8 mouse cellular contexts compared by ENCODE assay signal in the genomic region with DNA sequence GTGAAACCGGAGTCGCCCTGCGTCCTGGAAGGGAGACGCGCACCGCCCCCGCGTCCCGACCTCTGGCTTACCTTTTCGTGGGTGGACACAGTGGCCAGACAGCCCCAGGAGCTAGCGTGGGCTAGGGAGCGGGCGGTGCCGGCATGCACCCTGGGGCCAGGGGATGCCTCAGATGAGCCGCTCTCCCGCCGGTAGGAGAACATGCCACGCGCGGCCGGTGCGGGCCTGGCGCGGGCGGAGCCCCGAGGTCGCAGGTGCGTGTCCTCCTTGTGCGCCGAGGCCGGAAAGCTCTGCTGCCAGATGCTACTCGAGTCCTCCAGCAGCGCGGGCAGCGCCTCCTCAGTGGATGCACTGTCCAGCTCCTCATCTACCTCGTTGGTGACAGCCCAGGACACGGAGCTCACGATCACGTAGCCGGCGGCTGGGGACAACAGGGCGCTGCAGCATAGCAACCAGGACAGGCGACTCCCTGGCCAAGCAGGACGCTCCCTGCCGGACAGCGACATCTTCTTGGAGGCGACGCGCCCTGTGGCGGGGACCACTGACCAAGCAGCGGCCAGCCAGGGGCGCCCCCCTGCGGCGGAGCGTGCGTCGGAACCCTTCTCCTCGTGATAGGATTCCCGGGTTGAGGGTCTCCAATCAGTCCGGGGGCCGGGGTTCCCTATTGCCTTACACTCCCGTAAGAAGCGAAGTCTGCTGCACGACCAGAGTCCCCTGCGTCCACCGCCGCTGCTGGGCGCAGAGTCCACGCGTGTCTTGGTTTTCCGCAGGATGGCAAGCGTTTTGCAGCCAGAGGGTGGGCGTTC. TPM values are rescaled to one million over a fixed set of nuclear protein-coding genes. Genes with fewer than 3 reads are reported as not detected.
DNase-seq lines count a peak whose midpoint lies in the region; ATAC-seq lines count a peak whose summit lies in the region.

No protein-coding gene starts in this region.

- peak; percentile 83 for ATAC-seq in intestine, embryonic 14.5 days (replicated peaks; ENCODE audit: low FRiP score, low TSS enrichment, low read depth)

- DNase-seq in adrenal gland, postnatal 14 days = peak; percentile 89
- DNase-seq in embryo, embryonic 11 days = peak; percentile 89
- peak; percentile 45 to 47 for DNase-seq in gastrocnemius, postnatal 36 days
- peak; percentile 88 for DNase-seq in intestine, embryonic 14.5 days (ENCODE audit: low spot score)
- DNase-seq in left cerebral cortex, adult 8-10 months (ENCODE audit: low spot score in 2 of 2) = peak; percentile 64 to 78
- peak; percentile 47 for DNase-seq in lung, postnatal 36 days
- DNase-seq in ovary, postnatal 36 days (ENCODE audit: low spot score) = peak; percentile 67
- DNase-seq in urinary bladder, postnatal 25 days (ENCODE audit: low spot score) = peak; percentile 33

- peak overlapping the region; percentile 17; the same call in 1 of the 2 replicates for H3K9ac ChIP-seq in intestine, embryonic 14.5 days (ENCODE audit: low read length)

- H3K9me3 ChIP-seq in intestine, embryonic 14.5 days (ENCODE audit: control insufficient read depth, low read length) = no peaks in the 10 kb centered on the region

- WGBS in intestine, embryonic 14.5 days = 1% methylated on average over 69 of the region's 73 CpGs

- intact Hi-C loops in gastrocnemius, postnatal 36 days (cut with DNase I) = loop anchor here (5.0 kb wide), 1 partner anchor 38 kb away; no protein-coding TSS in a partner anchor

- H3K36me3 ChIP-seq in intestine, embryonic 14.5 days (ENCODE audit: control insufficient read depth, insufficient read depth, low read length) = no peaks in the 10 kb centered on the region

- peak overlapping the region; percentile 94 for H3K4me2 ChIP-seq in intestine, embryonic 14.5 days (ENCODE audit: low read length)

- H3K27me3 ChIP-seq in intestine, embryonic 14.5 days (replicated peaks; ENCODE audit: control insufficient read depth, insufficient read depth, low read length) = peaks cover 41% of the 10 kb centered on the region

- peak overlapping the region; percentile 45 for H3K4me3 ChIP-seq in intestine, embryonic 14.5 days (ENCODE audit: low read depth, low read length)

- H3K4me1 ChIP-seq in intestine, embryonic 14.5 days (replicated peaks; ENCODE audit: control insufficient read depth, insufficient read depth, low read length) = no peaks in the 10 kb centered on the region

- H3K27ac ChIP-seq in intestine, embryonic 14.5 days (ENCODE audit: low read depth) = no peak overlapping the region

RNA-seq across cellular contexts. Expression of a gene that starts 0.6 kb away (rescaled TPM):
- total RNA-seq in adrenal gland, postnatal 14 days (2021) = 0.04 and 0.86 TPM in 2 replicates
- not detected for total RNA-seq in gastrocnemius, postnatal 36 days (2021)
- 0.28 and 0.34 TPM in 2 replicates for polyA plus RNA-seq in intestine, embryonic 14.5 days (2014; fragmentation: Nextera tagmentation; extraction: Ambion mirVana)
- 10 to 100 TPM; 74.3 to 92.0 (median 82.8) TPM for total RNA-seq in left cerebral cortex, adult 8-10 months (2022)

Comparison
In these comparisons a context has a peak if more than half of its experiments do, and no peak if none do; other contexts are left out.
1. DNase-seq: peak in every context shown above with its lines; median percentile 89 in adrenal gland, postnatal 14 days; 89 in embryo, embryonic 11 days; 88 in intestine, embryonic 14.5 days; 71 in left cerebral cortex, adult 8-10 months; 67 in ovary, postnatal 36 days; 47 in lung, postnatal 36 days; 46 in gastrocnemius, postnatal 36 days; 33 in urinary bladder, postnatal 25 days.
2. RNA of a gene that starts 0.6 kb away (total RNA-seq): 74.3 to 92.0 TPM in left cerebral cortex, adult 8-10 months; 0.04 to 0.86 TPM in adrenal gland, postnatal 14 days and not detected in gastrocnemius, postnatal 36 days; every median in the first group is over 10 times any median in the second.